Mouse (Mus musculus): ENCODE measurements at regions not wholly inside any gene's neighbourhood (a gene's known extent, or its start where the extent isn't known, plus 50 kb on each side); places are given as distances from the start of the nearest gene placed in this dataset.

- DNase-seq (ENCODE audit: low spot score) = no peak
Observed at GRCm38 (mm10) chr16:8117543-8118167, 307.3 kb downstream of the Tmem114 start.

GRCm38 (mm10) chr16:8111329-8112116 lies 313.4 kb downstream of the Tmem114 start:
- no peak for DNase-seq (ENCODE audit: low spot score)

GRCm38 (mm10) chr16:8108141-8109122 lies 316.5 kb downstream of the Tmem114 start:
- peak; percentile 2 for DNase-seq (ENCODE audit: low spot score)

GRCm38 (mm10) chr16:8079024-8079423 lies 345.9 kb downstream of the Tmem114 start:
- DNase-seq (ENCODE audit: low spot score) = no peak

- peak; percentile 2 for DNase-seq (ENCODE audit: low spot score)
Observed at GRCm38 (mm10) chr16:8078461-8078860, 346.5 kb downstream of the Tmem114 start.

GRCm38 (mm10) chr16:8074729-8075128 lies 350.2 kb downstream of the Tmem114 start:
- no peak for DNase-seq (ENCODE audit: low spot score)

- DNase-seq (ENCODE audit: low spot score) = no peak
Observed at GRCm38 (mm10) chr16:8053936-8054335, 371.0 kb downstream of the Tmem114 start.

- DNase-seq (ENCODE audit: low spot score) = no peak
Observed at GRCm38 (mm10) chr16:8008966-8009365, 416.0 kb downstream of the Tmem114 start.

GRCm38 (mm10) chr16:8006631-8007030 lies 418.3 kb downstream of the Tmem114 start:
- no peak for DNase-seq (ENCODE audit: low spot score)

- DNase-seq (ENCODE audit: low spot score) = no peak
Observed at GRCm38 (mm10) chr16:8002339-8003089, 422.4 kb downstream of the Tmem114 start.

GRCm38 (mm10) chr16:7982816-7983215 lies 442.1 kb downstream of the Tmem114 start:
- no peak for DNase-seq (ENCODE audit: low spot score)

GRCm38 (mm10) chr16:7978466-7978865 lies 446.5 kb downstream of the Tmem114 start:
- DNase-seq (ENCODE audit: low spot score) = no peak

GRCm38 (mm10) chr16:7951616-7952015 lies 473.3 kb downstream of the Tmem114 start:
- no peak for DNase-seq (ENCODE audit: low spot score)

- no peak for DNase-seq (ENCODE audit: low spot score)
Observed at GRCm38 (mm10) chr16:7942333-7942732, 482.6 kb downstream of the Tmem114 start.

GRCm38 (mm10) chr16:7937167-7937566 lies 487.8 kb downstream of the Tmem114 start:
- DNase-seq (ENCODE audit: low spot score) = no peak

GRCm38 (mm10) chr16:7932322-7932721 lies 492.6 kb downstream of the Tmem114 start:
- no peak for DNase-seq (ENCODE audit: low spot score)

GRCm38 (mm10) chr16:7931676-7932075 lies 493.3 kb downstream of the Tmem114 start:
- DNase-seq (ENCODE audit: low spot score) = no peak

- DNase-seq (ENCODE audit: low spot score) = no peak
Observed at GRCm38 (mm10) chr16:7929112-7929511, 495.8 kb downstream of the Tmem114 start.

GRCm38 (mm10) chr16:7928391-7928935 lies 496.5 kb downstream of the Tmem114 start:
- no peak for DNase-seq (ENCODE audit: low spot score)

- DNase-seq (ENCODE audit: low spot score) = peak; percentile 6
Observed at GRCm38 (mm10) chr16:7927756-7928155, 497.2 kb downstream of the Tmem114 start.

GRCm38 (mm10) chr16:7895786-7896185 lies 529.1 kb downstream of the Tmem114 start:
- DNase-seq (ENCODE audit: low spot score) = no peak

All from ovary, postnatal 14 days (tissue).